Mouse (Mus musculus): ENCODE results near the gene Fam84a. TPM values are rescaled to one million over a fixed set of nuclear protein-coding genes. Genes with fewer than 3 reads are reported as not detected.
A peak's percentile ranks its signal among the peaks of the same experiment; 100 is the strongest.

The Fam84a gene
- total RNA-seq (2021), result 10 to 100 TPM; 53.3 to 55.5 TPM

DNA sequence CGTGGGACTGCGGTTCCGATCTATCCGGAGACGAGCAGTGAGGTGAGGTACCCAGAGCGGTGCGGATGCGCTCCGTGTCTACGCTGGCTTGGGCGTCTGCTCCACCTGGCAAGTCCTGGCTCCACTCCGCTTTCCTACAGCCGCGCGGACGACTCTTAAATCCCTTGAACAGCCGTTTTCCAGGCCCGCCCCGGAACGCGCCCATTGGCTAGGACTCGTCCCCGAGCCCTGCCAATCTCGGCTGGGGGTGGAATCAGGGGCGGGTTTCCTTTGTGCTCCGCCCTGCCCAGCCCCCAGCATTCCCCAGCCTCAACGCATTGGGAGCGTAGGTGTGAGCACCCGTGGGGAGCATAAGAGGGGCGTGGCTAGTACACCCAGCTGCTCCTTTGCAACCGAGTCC lies at the start of gene Fam84a:
Gene Fam84a (minus strand): TSS at position 134 of the 400 bp plus-strand sequence.
- intact Hi-C loops (cut with DNase I), result loop anchor here (10.0 kb wide), 2 partner anchors 923 to 1263 kb away; no protein-coding TSS in a partner anchor
- peak; percentile 98 for DNase-seq

DNA sequence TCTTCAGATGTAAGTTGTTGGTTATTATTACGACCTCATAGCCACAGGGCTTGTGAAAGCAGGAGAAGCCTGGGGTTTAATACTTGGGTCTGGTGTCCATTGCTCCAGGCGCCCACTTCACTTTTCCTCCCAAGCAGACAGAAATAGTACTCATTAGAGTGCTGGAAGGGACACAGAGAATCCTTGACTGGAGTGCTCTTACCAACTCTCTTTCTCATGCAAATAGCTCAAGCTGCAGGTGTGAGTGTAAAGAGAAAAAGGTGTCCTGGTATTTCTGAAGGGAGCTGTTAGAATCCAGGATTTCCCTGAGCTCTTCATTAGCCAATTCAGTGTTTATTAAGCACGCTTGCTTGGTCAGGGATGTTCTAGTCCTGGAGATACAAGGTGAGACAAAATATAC lies 43.6 kb upstream of the Fam84a start:
- intact Hi-C loops (cut with DNase I), result no loop called here
- no peak for DNase-seq

DNA sequence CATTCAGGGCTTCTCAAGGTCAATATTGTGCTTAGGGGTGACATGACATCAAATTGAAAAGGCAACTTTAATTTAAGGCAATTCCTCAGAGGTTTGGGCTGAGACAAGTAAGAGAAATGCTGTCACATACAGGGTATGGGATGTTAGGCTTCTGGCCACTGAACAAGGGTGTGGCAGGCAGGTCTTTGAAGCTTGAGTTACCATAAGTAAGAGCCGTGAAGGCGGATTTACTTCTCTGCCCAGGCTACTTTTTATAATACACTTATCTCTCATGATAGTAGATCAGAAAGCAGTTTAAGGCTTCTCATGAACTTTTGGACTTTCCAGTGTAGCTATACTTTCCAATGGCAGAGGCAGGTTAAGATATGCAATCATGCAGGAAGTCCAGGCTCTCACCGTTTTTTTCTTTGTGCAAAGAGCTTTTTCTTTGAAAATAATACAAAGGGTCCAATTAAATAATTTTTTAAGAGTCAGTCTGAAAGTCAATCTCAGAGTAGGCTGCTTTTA lies 34.9 kb upstream of the Fam84a start:
- intact Hi-C loops (cut with DNase I), result no loop called here
- no peak for DNase-seq

DNA sequence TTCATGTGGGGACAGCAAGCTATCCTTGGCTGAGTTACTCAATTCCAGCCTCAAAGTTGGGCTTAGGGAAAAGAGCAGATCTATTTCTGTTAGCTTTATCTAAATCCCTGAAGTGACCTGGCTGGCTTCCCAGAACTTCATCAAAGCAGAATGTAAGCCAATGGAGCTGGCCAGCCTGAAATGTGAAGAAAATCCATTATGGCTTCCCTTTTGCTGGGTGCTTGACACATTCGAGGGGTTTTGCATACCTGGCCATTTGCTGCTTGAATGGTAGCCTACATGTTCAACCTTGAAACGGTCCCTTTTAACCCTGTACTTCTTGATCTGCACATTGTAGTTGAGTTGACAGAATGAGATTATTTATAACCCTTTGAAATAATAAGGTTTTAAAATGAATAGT lies 13.9 kb upstream of the Fam84a start:
- DNase-seq, result peak; percentile 42
- intact Hi-C loops (cut with DNase I), result no loop called here

DNA sequence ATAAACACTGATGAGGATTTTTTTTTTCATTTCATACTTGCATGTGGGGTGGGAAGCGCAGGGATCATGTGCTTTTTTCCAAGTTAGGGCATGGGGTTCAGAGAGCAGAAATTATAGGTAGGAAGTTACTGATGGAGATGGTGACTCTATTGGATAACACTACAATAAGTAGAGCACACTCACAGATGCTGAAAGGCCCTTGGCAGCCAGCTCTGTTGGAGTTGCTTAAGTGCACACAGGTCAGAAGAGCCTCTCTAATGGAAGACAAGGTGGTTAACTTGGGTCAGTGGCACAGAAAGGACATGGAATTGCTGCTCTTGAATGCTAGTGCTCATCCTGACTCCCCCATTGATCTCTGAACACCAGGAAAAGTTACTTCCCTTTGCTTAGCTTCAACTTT lies 13.1 kb upstream of the Fam84a start:
- intact Hi-C loops (cut with DNase I), result no loop called here
- no peak for DNase-seq

DNA sequence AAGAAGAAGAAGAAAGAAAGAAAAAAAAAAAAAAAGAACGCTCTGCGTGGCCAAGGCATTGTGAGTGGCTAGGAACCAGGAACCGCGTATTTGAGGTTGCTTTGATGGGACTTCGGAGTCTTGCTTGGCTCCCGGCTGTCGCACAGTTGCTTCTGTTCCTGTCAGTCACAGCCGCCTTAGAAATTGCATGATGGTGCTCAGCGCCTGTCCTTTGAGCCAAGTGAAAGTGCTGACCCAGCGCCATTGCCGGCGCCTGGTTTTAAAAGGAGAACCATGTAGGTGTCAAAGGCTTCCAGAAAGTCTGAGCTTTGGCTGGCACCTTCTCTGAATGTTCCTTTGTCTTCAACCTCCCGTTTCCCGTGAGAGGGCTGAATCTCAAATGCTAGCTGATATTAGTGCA lies 572 bp upstream of the Fam84a start:
- DNase-seq, result peak; percentile 36
- intact Hi-C loops (cut with DNase I), result loop anchor here (10.0 kb wide), 2 partner anchors 922 to 1262 kb away; no protein-coding TSS in a partner anchor

DNA sequence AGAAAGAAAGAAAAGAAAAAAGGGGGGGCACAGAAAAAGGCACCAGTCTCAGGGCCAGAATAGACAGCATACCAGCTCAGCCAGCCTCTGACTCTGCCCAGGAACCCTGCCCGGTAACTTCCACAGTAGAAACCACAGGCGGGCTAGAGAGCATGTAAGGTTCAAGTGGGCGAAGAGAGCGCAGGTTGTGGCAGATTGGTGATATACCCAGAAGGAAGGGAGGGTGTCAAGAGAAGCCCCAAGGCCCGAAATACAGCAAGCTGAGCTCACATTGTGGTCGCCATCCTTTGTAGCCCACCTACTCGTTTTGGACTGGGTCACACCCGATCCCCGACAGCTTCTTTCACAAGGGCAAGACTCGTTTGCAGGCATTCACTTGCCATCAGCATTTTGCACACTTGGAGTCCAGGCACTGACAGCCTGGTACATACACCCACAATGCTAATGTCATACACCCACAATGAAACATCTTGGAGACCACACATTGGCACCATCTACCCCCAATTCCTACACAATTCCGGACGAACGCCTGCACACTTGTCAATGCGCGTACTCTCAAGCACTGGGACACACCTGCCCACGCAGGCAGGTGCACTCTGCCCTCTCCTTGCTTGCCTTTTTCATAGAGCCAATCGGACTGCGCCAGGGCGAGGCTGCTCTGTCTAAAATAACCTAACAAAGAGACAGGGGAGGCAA lies 770 bp downstream of the Fam84a start:
- intact Hi-C loops (cut with DNase I), result loop anchor here (10.0 kb wide), 2 partner anchors 924 to 1264 kb away; no protein-coding TSS in a partner anchor
- DNase-seq, result peak; percentile 11

DNA sequence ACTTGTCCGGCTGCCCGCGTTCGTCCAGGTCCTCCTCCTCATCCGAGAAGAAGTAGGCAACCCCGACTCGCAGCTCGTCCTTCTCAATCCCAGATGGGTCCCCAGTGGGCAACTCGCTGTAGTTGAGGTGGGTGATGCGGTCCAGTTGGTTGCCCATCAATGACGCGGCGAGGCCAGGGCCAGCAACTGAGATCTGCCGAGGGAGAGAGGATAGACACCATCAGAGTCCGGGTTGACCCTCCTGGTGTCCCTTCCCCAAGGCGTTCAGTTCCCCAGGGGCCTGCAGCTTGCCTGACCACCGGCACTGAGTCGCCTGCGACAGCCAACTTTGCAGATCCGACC lies 1.3 kb downstream of the Fam84a start:
- intact Hi-C loops (cut with DNase I), result loop anchor here (10.0 kb wide), 2 partner anchors 924 to 1264 kb away; no protein-coding TSS in a partner anchor
- DNase-seq, result peak; percentile 51

DNA sequence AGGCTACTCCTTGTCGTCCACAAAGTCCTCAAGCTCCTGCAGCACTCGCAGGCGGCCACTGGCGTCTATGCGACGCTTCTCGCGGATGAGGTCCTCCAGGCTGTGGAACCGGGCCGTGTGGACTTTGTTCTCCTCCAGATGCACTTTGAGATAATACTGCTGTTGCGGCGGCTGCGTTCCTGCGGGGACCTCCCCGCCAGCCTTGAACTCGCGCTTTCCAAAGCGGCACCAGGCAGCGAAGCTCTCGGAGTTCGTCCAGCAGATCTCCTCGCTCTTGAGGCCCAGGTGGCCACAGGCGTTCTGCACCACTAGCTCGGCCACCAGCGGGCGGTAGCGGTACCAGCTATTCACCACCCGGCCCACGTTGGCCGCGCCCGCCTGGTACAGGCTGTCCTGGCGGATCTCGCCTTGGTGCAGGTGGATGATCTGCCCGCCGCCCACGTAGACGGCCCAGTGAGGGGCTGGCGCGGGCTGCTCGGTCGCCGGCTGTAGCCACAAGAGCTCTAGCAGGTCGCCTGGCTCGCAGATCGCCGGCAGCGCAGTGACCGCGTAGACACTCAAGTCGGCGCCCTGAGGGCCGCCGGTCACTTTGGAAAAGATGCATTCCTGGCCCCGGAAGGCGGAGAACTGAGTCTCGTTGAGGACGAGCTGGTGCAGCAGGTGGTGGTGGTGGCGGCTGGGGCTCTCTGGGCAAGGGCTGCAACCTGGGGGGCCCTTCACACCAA lies 1.8 kb downstream of the Fam84a start:
- intact Hi-C loops (cut with DNase I), result loop anchor here (10.0 kb wide), 2 partner anchors 925 to 1265 kb away; no protein-coding TSS in a partner anchor
- peak; percentile 83 for DNase-seq

DNA sequence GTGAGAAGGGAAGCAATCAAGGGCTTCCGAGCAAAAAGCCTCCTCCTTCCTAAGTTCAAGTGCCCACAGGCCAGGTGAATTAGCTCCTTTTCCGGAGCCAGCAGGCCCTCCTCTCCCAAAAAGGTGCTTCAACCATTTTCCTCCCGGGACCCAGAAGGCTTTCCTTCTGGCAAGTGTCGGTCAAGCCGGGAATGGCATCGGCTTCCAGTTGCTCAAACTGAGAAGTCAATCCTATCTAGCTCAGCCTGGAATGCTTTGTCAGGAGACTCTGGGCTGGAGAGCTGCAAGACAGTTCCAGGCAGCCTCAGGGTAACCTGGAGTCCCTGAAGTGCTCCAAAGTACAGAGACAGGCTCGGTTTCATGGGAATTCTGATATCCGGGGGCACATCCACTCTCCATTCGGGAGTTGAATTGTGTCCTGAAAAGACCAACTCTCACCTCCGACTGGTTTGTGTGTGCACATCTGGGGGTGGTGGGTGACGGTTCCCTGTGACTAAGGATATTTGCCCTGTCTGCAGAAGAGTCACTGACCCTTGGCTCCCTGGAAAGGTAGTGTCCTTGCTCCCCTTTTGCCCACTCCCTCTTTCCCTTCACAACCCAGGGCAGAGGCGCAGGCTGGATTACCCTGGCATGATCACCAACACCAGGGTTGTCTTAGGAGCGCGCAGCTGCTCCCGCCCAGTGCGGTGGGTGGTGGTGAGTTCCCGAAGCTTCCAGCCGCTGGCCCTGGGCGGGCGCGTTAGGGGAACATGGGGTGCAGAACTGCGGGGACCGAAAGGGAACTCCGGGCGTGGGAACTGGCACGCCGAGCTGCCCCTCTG lies 2.6 kb downstream of the Fam84a start:
- intact Hi-C loops (cut with DNase I), result no loop called here
- peak; percentile 3 for DNase-seq

DNA sequence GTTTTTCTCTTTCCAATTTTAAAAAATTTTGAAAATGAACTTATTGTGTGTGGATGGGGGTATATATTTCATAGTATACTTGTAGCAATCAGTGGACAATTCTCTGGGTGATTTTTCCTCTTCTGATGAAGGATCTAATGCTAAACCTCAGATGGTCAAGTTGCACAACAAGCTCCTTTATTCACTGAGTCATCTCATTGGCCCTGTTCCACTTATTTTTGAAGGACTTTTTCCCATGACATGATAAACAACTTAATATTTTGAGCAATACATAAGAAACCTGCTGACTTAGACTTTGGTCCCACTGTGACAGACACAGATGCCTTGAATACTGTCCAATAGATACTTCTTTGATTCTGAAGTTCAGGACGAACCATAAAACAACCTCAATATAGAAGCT lies 14.8 kb downstream of the Fam84a start:
- intact Hi-C loops (cut with DNase I), result no loop called here
- no peak for DNase-seq

DNA sequence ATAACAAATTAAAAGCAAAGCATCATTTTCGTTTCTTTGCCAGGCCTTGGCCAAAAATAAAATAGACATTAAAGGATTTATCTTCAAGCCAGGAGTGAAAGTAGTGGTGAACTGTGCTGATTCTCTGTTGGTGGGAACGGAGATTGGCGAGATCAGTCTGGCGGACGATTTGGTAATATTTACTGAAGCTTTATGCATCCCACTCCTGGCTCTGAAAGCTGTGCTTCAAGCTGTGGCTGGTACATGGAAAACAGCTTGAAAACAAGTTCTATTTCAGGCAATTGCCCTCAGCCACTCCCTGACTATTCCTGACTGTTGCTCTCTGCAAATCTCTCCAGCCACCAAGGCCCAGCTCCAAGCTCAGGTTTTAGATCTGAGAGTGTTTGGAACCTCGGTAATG lies 37.1 kb downstream of the Fam84a start:
- intact Hi-C loops (cut with DNase I), result no loop called here
- no peak for DNase-seq

DNA sequence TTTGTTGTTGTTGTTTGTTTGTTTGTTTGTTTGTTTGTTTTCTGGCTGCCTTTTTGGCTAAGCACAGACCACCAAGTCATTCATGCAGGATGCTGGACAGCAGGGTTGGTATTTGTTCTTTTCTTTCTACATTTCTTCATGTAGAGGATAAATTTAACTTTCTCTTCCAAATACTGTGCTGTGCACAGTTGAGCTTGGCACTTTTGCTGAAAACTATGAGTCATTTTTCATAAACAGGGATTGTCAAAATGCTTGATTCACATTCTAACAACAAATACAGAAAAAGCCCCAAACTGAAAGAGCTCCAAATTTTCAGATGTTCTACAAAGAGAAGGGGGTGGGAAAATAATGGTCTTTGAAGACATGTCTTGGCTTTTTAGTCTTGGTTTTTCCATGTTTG lies 54.9 kb downstream of the Fam84a start:
- no peak for DNase-seq
- intact Hi-C loops (cut with DNase I), result no loop called here

Measured in left cerebral cortex, postnatal 4 days (tissue).